Mouse (Mus musculus): ENCODE results near the gene Slc38a1. TPM values are rescaled to one million over a fixed set of nuclear protein-coding genes. Genes with fewer than 3 reads are reported as not detected.

Gene Slc38a1
- polyA plus RNA-seq, 1 experiment from 2014 or later, result 81.9 TPM

DNA sequence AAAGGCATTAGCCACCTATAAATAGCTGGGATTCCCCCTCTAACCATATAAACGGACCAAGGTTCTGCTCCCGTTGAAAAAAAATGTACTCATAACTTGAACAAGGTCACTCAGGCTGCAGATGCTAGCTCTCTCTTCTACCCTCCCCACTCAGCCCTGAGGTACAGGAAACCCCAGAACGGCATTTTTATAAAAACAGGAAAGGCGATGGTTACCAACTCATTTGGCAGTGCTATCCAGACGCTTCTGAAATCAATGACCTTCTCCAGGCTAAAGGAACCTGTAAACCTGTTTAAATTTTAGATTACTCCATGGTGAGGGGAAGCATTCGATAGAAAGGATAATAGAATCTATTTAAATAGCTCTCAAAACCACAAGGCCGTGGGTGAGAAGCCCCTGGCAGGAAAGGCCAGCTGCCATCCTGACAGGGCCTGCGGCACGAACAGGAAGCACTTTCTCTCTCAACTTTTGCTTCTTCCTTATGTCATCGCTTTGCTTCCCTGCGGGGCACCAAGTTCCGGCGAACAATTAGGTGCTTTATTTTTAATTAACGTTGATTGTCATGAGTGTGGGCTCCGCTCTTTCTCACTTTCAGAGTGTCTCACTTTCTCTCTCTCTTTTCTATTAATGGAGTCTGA is 59.2 kb downstream of the Slc38a1 start:
- WGBS (ENCODE audit: insufficient replicate concordance), result 90% methylated on average over 15 of the region's 15 CpGs
- ATAC-seq (replicated peaks; ENCODE audit: insufficient number of reproducible peaks, low FRiP score, low TSS enrichment), result no peak
- H3K4me1 ChIP-seq (ENCODE audit: control insufficient read depth, insufficient read depth, low read length), result no peaks in the 10 kb centered on the region
- H3K27me3 ChIP-seq (ENCODE audit: control insufficient read depth, insufficient read depth, low read length), result no peaks in the 10 kb centered on the region
- H3K9ac ChIP-seq (ENCODE audit: low read depth, low read length), result no peak overlapping the region
- H3K4me2 ChIP-seq, result no peak overlapping the region
- peaks cover 44% of the 10 kb centered on the region for H3K36me3 ChIP-seq (ENCODE audit: control insufficient read depth, insufficient read depth, low read length)
- no peak overlapping the region for H3K4me3 ChIP-seq (ENCODE audit: low read depth, low read length)
- no peak overlapping the region for H3K27ac ChIP-seq (ENCODE audit: low read depth, low read length)
- H3K9me3 ChIP-seq (replicated peaks; ENCODE audit: control insufficient read depth, low read length), result no peaks in the 10 kb centered on the region

DNA sequence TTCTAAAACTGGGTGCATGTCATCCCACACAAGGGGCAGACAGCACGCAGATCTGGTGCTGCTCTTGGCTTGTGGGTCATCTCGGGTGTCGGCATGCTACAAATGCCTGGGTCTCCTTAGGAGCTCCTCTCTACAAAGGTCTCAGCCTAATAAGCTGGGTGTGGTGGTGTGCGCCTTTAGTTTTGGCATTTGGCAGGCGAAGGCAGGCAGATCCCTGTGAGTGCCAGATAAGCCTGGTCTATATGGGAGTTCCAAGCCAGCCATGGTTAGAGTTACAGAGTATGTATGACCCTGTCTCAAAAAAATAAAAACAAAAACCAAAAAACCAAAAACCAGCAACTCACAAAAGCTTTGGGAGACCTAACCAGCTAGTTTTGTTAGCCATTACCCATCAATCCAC is 65.7 kb downstream of the Slc38a1 start:
- Histone ChIP-seq H3K4me2 (no peak overlapping the region), H3K9ac (ENCODE audit: low read depth, low read length) (no peak overlapping the region), H3K36me3 (ENCODE audit: control insufficient read depth, insufficient read depth, low read length) (peaks cover 39% of the 10 kb centered on the region), H3K4me3 (ENCODE audit: low read depth, low read length) (no peak overlapping the region), H3K4me1 (ENCODE audit: control insufficient read depth, insufficient read depth, low read length) (no peaks in the 10 kb centered on the region), H3K27ac (ENCODE audit: low read depth, low read length) (no peak overlapping the region), H3K9me3 (replicated peaks; ENCODE audit: control insufficient read depth, low read length) (no peaks in the 10 kb centered on the region), H3K27me3 (ENCODE audit: control insufficient read depth, insufficient read depth, low read length) (no peaks in the 10 kb centered on the region)
- WGBS (ENCODE audit: insufficient replicate concordance), result 84% methylated on average over 5 of the region's 5 CpGs
- ATAC-seq (replicated peaks; ENCODE audit: insufficient number of reproducible peaks, low FRiP score, low TSS enrichment), result no peak

DNA sequence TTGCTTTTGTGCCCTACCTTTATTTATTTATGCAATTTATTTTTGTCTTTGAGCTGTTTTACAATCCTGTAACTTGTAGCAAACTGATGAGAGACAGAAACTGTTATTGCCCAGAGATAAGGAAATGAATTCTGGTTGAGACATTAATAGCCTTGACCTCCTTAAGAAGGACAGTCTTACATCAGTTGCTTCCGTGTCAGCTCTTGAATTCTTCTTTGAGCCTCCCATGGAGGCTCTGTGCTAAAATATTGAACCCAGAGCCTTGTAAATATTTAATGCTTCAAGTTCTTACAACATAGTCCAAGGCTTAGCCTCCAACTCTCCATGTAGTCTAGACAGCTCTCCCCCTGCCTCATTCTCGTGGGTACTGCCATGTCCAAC is 73.7 kb downstream of the Slc38a1 start:
- no peak for ATAC-seq (replicated peaks; ENCODE audit: insufficient number of reproducible peaks, low FRiP score, low TSS enrichment)
- Histone ChIP-seq H3K4me2 (no peak overlapping the region), H3K9me3 (replicated peaks; ENCODE audit: control insufficient read depth, low read length) (no peaks in the 10 kb centered on the region), H3K27me3 (ENCODE audit: control insufficient read depth, insufficient read depth, low read length) (no peaks in the 10 kb centered on the region; the same call in 1 of the 2 replicates), H3K4me3 (ENCODE audit: low read depth, low read length) (no peak overlapping the region), H3K36me3 (ENCODE audit: control insufficient read depth, insufficient read depth, low read length) (0 out of 2 replicates have a peak, but pooled peaks cover 1% of the 10 kb centered on the region), H3K9ac (ENCODE audit: low read depth, low read length) (no peak overlapping the region), H3K4me1 (ENCODE audit: control insufficient read depth, insufficient read depth, low read length) (peaks cover 12% of the 10 kb centered on the region), H3K27ac (ENCODE audit: low read depth, low read length) (no peak overlapping the region)
- 65% methylated on average over 2 of the region's 2 CpGs for WGBS (ENCODE audit: insufficient replicate concordance)

DNA sequence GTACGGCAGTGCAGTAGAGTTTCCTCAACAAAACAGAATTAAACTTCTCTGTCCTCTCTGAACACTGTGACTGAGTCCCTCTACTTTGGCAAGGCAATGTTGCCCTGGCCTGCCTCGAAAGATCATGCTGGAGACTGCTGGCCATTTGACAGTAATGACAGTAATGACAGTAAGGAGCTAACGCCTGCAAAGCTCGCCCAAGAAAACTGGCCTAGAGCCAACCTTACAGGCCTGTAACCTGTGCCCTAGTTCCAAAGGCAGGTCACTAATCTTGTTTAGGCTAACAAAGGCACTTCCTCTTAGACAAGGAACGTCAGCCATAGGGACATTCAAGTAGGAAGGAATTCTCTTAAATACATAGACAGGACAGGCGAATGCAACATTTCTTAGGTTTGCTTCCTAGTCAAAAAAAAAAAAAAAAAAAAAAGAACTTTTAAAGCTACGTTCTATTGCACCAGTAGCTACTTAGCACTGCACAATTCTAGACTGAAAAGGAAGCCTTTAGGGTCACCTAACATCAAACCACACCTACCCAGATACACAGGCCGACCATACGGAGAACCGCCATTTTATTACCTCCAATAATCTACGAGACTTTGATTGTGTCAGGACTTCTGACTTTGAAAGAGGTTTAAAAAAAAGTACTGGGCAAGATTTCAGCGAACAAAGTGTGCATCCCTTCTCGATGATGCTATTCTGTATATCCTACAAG is 74.3 kb downstream of the Slc38a1 start:
- H3K27ac ChIP-seq (ENCODE audit: low read depth, low read length), result no peak overlapping the region
- no peaks in the 10 kb centered on the region; the same call in 1 of the 2 replicates for H3K27me3 ChIP-seq (ENCODE audit: control insufficient read depth, insufficient read depth, low read length)
- peaks cover 12% of the 10 kb centered on the region for H3K4me1 ChIP-seq (ENCODE audit: control insufficient read depth, insufficient read depth, low read length)
- no peak overlapping the region for H3K4me2 ChIP-seq
- no peak overlapping the region for H3K9ac ChIP-seq (ENCODE audit: low read depth, low read length)
- ATAC-seq (replicated peaks; ENCODE audit: insufficient number of reproducible peaks, low FRiP score, low TSS enrichment), result no peak
- 60% methylated on average over 13 of the region's 13 CpGs for WGBS (ENCODE audit: insufficient replicate concordance)
- H3K4me3 ChIP-seq (ENCODE audit: low read depth, low read length), result no peak overlapping the region
- H3K36me3 ChIP-seq (ENCODE audit: control insufficient read depth, insufficient read depth, low read length), result no peaks in the 10 kb centered on the region
- H3K9me3 ChIP-seq (replicated peaks; ENCODE audit: control insufficient read depth, low read length), result no peaks in the 10 kb centered on the region

DNA sequence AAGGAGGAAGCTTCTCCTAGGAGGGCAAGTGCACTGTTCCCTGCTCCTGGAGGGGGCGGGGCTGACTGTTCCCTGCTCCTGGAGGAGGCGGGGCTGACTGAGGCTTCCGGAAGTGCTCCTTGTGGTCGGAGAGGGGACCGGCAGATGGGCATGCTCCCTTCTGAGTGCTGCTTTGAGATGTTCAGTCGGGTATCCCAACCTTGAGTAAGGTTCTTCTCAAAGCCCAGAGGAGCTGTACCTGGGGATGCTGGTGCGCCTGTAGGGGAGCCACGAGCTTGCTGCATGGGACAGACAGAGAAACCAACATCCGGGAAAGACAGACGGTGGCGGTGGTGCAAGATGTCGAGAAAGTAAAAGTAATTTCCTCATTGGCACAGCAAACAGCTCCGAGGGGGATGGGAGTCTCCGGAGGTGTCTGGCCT is 75.9 kb downstream of the Slc38a1 start:
- WGBS (ENCODE audit: insufficient replicate concordance), result 9% methylated on average over 14 of the region's 14 CpGs

DNA sequence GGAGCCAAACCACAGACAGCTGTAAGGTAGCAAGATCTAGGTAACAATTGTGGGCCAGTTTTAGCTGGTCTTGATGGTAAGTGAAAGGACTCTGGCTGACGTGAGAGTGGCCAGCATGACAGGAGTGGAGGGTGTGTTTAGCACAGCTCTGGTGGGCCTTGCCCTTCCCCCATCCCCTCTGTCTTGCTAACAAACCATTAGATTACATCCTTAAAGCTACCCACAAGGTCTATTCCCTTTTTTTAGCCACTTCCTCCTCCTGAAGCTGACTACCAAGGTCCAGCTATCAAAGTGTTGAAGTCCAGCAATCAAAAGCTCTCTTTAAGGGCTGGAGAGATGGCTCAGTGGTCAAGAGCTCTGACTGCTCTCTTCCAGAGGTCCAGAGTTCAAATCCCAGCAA is 78.9 kb downstream of the Slc38a1 start:
- no peak for ATAC-seq (replicated peaks; ENCODE audit: insufficient number of reproducible peaks, low FRiP score, low TSS enrichment)
- no peaks in the 10 kb centered on the region for H3K9me3 ChIP-seq (replicated peaks; ENCODE audit: control insufficient read depth, low read length)
- 55% methylated on average over 1 of the region's 1 CpGs for WGBS (ENCODE audit: insufficient replicate concordance)
- H3K27ac ChIP-seq (ENCODE audit: low read depth, low read length), result no peak overlapping the region
- peaks cover 9% of the 10 kb centered on the region for H3K4me1 ChIP-seq (ENCODE audit: control insufficient read depth, insufficient read depth, low read length)
- H3K9ac ChIP-seq (ENCODE audit: low read depth, low read length), result no peak overlapping the region
- H3K27me3 ChIP-seq (ENCODE audit: control insufficient read depth, insufficient read depth, low read length), result no peaks in the 10 kb centered on the region; the same call in 1 of the 2 replicates
- H3K4me3 ChIP-seq (ENCODE audit: low read depth, low read length), result no peak overlapping the region
- no peaks in the 10 kb centered on the region for H3K36me3 ChIP-seq (ENCODE audit: control insufficient read depth, insufficient read depth, low read length)
- no peak overlapping the region for H3K4me2 ChIP-seq

More for the DNA sequence above, 75.9 kb downstream of the Slc38a1 start:
- ATAC-seq (replicated peaks; ENCODE audit: insufficient number of reproducible peaks, low FRiP score, low TSS enrichment), result peak; percentile 47; the same call in 1 of the 2 replicates
- no peaks in the 10 kb centered on the region; the same call in 1 of the 2 replicates for H3K27me3 ChIP-seq (ENCODE audit: control insufficient read depth, insufficient read depth, low read length)
- H3K27ac ChIP-seq (ENCODE audit: low read depth, low read length), result no peak overlapping the region
- no peaks in the 10 kb centered on the region for H3K36me3 ChIP-seq (ENCODE audit: control insufficient read depth, insufficient read depth, low read length)
- peak overlapping the region; percentile 44 for H3K4me3 ChIP-seq (ENCODE audit: low read depth, low read length)
- H3K9me3 ChIP-seq (replicated peaks; ENCODE audit: control insufficient read depth, low read length), result no peaks in the 10 kb centered on the region
- H3K4me2 ChIP-seq, result peak overlapping the region; percentile 71
- H3K4me1 ChIP-seq (ENCODE audit: control insufficient read depth, insufficient read depth, low read length), result peaks cover 12% of the 10 kb centered on the region
- H3K9ac ChIP-seq (ENCODE audit: low read depth, low read length), result peak overlapping the region; percentile 56

DNA sequence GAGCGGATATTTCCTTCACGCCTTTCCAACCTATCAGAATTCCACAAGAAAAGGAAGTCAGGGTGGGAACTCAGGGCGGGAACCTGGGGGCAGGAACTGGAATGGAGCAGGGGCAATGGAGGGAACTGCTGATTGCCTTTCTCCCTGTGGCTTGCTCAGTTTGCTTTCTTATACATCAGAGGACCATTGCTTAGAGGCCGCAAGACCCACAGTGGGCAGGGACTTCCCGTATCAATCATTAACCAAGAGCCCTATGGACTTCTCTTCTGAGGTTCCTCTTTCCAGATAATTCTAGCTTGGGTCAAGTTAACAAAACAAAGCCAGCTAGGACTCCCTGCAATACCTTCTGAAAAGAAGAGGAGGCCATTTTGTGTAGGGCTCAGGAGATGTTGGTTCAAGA is 80.2 kb downstream of the Slc38a1 start:
- no peaks in the 10 kb centered on the region for H3K9me3 ChIP-seq (replicated peaks; ENCODE audit: control insufficient read depth, low read length)

DNA sequence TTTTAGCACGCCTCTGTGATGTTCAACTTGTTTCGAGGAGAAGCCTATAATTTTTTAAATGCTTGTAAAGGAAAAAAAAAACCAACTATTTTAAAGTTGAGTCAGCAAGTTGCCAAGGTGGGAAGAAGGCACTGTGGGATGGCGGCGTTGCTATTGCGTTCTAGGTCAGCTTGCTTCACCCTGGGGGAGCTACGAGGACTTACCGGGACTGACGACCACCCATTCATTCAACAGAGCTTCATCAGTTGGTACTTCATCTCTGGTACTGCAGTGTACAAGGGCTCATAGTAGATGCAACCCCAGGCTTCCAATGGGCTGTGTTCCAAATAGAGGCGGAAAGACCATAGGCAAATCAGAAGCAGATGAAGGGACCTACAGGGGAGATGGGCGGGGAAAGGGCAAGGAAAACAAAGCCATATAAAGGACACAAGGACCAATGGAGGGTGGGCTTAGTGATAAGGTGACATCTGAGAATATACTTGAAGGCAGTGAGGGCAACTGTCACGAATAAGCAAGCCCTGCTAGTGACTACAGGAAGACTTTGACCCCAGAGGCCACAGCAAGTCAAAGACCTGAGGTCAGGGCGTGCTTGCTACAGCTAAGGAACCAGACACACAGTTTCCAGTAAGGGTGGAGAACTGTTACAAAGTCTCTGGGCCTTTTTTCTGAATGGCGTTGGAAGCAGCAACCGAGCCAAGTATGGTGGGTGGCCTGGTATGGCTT is 82.0 kb downstream of the Slc38a1 start:
- Histone ChIP-seq H3K4me1 (ENCODE audit: control insufficient read depth, insufficient read depth, low read length) (no peaks in the 10 kb centered on the region), H3K9me3 (replicated peaks; ENCODE audit: control insufficient read depth, low read length) (no peaks in the 10 kb centered on the region), H3K9ac (ENCODE audit: low read depth, low read length) (no peak overlapping the region), H3K27ac (ENCODE audit: low read depth, low read length) (no peak overlapping the region), H3K36me3 (ENCODE audit: control insufficient read depth, insufficient read depth, low read length) (no peaks in the 10 kb centered on the region), H3K4me2 (no peak overlapping the region), H3K4me3 (ENCODE audit: low read depth, low read length) (no peak overlapping the region), H3K27me3 (ENCODE audit: control insufficient read depth, insufficient read depth, low read length) (no peaks in the 10 kb centered on the region)
- WGBS (ENCODE audit: insufficient replicate concordance), result 85% methylated on average over 14 of the region's 14 CpGs
- ATAC-seq (replicated peaks; ENCODE audit: insufficient number of reproducible peaks, low FRiP score, low TSS enrichment), result no peak

More for the DNA sequence above, 80.2 kb downstream of the Slc38a1 start:
- no peaks in the 10 kb centered on the region; the same call in 1 of the 2 replicates for H3K4me1 ChIP-seq (ENCODE audit: control insufficient read depth, insufficient read depth, low read length)
- no peak overlapping the region for H3K4me3 ChIP-seq (ENCODE audit: low read depth, low read length)
- no peak overlapping the region for H3K9ac ChIP-seq (ENCODE audit: low read depth, low read length)
- no peaks in the 10 kb centered on the region; the same call in 1 of the 2 replicates for H3K27me3 ChIP-seq (ENCODE audit: control insufficient read depth, insufficient read depth, low read length)
- no peak overlapping the region for H3K4me2 ChIP-seq
- 90% methylated on average over 5 of the region's 5 CpGs for WGBS (ENCODE audit: insufficient replicate concordance)
- H3K36me3 ChIP-seq (ENCODE audit: control insufficient read depth, insufficient read depth, low read length), result no peaks in the 10 kb centered on the region
- H3K27ac ChIP-seq (ENCODE audit: low read depth, low read length), result no peak overlapping the region
- ATAC-seq (replicated peaks; ENCODE audit: insufficient number of reproducible peaks, low FRiP score, low TSS enrichment), result no peak

All from heart, embryonic 11.5 days (tissue).